Mouse (Mus musculus) small intestine, adult 2 months (tissue): ENCODE measurements at regions not wholly inside any gene's neighbourhood (a gene's known extent, or its start where the extent isn't known, plus 50 kb on each side); places are given as distances from the start of the nearest gene placed in this dataset.

Source experiments
- CTCF ChIP-seq: fragments of 200-500 bp; IDR thresholded peaks from 2 replicates; pipeline ENCODE4 v1.5.1; 2012; ENCODE audit warnings: low read depth, mild to moderate bottlenecking, control low read depth, inconsistent platforms, low read length, moderate library complexity, mixed read lengths; ENCODE audit not compliant: insufficient replicate concordance, insufficient read length; ENCODE audit errors: extremely low read depth
- POLR2A ChIP-seq: fragments of 200-500 bp; IDR thresholded peaks from 2 replicates; pipeline ENCODE4 v1.6.1; 2012; ENCODE audit warnings: low read depth, mild to moderate bottlenecking, control low read depth, inconsistent platforms, low read length, moderate library complexity

DNA sequence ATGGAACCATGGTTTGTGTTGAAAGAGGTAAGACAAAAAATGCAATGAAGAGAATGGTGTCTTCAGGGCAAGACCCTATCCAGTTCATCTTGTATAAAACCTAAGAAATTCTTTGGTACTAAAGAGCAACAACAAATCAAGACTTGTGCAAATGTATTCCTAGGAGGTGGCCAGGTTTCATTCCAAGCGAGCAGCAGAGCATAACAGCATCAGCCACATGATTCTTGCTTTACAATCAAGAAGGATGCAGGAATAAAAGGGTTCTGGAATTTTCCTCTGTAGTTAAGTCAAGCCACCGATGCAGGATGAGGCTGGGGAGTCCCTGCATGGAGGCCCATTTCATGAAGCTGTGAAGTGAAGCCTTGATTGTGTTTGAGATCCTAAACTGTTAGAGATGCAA, 374.1 kb upstream of the Kif2a start:
- no peak for TF ChIP-seq CTCF
- no peak for TF ChIP-seq POLR2A
